Mouse (Mus musculus): ENCODE measurements at regions not wholly inside any gene's neighbourhood (a gene's known extent, or its start where the extent isn't known, plus 50 kb on each side); places are given as distances from the start of the nearest gene placed in this dataset.

- no peak for TF ChIP-seq CTCF (IDR thresholded peaks at IDR 0.05; ENCODE audit: control insufficient read depth, insufficient read depth, insufficient replicate concordance, low read depth, low read length)
- no peak for TF ChIP-seq POLR2A (IDR thresholded peaks at IDR 0.05; ENCODE audit: control insufficient read depth, low read depth, low read length)
Observed at GRCm38 (mm10) chr12:109325986-109326385, 126.6 kb upstream of the Dlk1 start.

All from testis, adult 2 months (tissue).